Comparison of ENCODE assay signal across 16 mouse cellular contexts in the genomic region with DNA sequence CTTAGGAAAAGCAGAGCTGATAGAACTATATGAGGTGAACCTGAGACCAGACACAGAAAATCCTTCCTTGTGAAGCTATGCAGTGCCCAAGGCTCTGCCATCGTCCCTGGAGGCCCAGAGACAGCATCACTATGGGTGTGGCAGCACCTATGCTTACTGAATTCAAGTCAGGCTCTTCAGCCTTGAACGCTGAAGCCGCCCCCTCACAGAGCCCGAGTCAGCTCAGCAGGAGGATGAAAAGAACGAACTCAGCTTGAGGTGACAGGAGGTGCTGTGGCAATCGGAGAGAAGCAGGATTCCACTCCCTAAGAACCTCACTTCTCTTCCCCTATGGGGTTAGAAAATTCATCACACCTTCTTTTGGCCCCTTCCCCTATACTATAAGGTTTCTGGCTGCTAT. TPM values are rescaled to one million over a fixed set of nuclear protein-coding genes. Genes with fewer than 3 reads are reported as not detected.
DNase-seq lines count a peak whose midpoint lies in the region; ATAC-seq and TF ChIP-seq lines count a peak whose summit lies in the region.
"Had no signal": no experiment of that assay in that cellular context is flagged by ENCODE, and none has a peak within 500 bp of the region (broad histone marks: within the 10 kb centered on the region; RNA-seq: fewer than 3 reads in every experiment).

No protein-coding gene starts in this region.

- no peak for TF ChIP-seq CTCF in forebrain, postnatal 0 days (IDR thresholded peaks at IDR 0.05; ENCODE audit: low read depth)
- TF ChIP-seq CTCF in left cerebral cortex, adult 2 months (IDR thresholded peaks at IDR 0.05), result no peak
- no peak for TF ChIP-seq CTCF in testis, adult 2 months (IDR thresholded peaks at IDR 0.05; ENCODE audit: control insufficient read depth, insufficient read depth, insufficient replicate concordance, low read depth, low read length)
- TF ChIP-seq CTCF in heart, adult 2 months (IDR thresholded peaks at IDR 0.05), result no peak

- H3K4me2 ChIP-seq in forebrain, postnatal 0 days (ENCODE audit: low read depth), result 0 out of 2 replicates have a peak overlapping the region, but pooled peaks have one; percentile 10
- no peak overlapping the region for H3K4me2 ChIP-seq in forebrain, embryonic 16.5 days (ENCODE audit: low read length)
- H3K4me2 ChIP-seq: embryonic facial prominence, embryonic 13.5 days; heart, embryonic 13.5 days; limb, embryonic 15.5 days had no signal

- H3K27me3 ChIP-seq in forebrain, postnatal 0 days (ENCODE audit: insufficient read depth, low read length), result no peaks in the 10 kb centered on the region
- H3K27me3 ChIP-seq in forebrain, embryonic 16.5 days (replicated peaks; ENCODE audit: control insufficient read depth, insufficient read depth, low read length), result no peaks in the 10 kb centered on the region
- no peaks in the 10 kb centered on the region for H3K27me3 ChIP-seq in testis, adult 2 months (ENCODE audit: control insufficient read depth, insufficient read depth, low read length)
- H3K27me3 ChIP-seq in heart, adult 2 months (ENCODE audit: control insufficient read depth, insufficient read depth, low read length), result peaks cover 6% of the 10 kb centered on the region; the same call in 1 of the 2 replicates

- H3K4me1 ChIP-seq in forebrain, postnatal 0 days (ENCODE audit: insufficient read depth), result peaks cover 8% of the 10 kb centered on the region; the same call in 1 of the 2 replicates
- peaks cover 20% of the 10 kb centered on the region for H3K4me1 ChIP-seq in forebrain, embryonic 16.5 days (replicated peaks; ENCODE audit: control insufficient read depth, insufficient read depth, low read length)
- peaks cover 17% of the 10 kb centered on the region for H3K4me1 ChIP-seq in testis, adult 2 months (ENCODE audit: control insufficient read depth, insufficient read depth, low read length)
- peaks cover 1% of the 10 kb centered on the region; the same call in 1 of the 2 replicates for H3K4me1 ChIP-seq in heart, adult 2 months (ENCODE audit: control insufficient read depth, insufficient read depth, low read length)

- no peaks in the 10 kb centered on the region for H3K9me3 ChIP-seq in forebrain, postnatal 0 days (ENCODE audit: low read length)
- H3K9me3 ChIP-seq in forebrain, embryonic 16.5 days (ENCODE audit: control insufficient read depth, low read length), result no peaks in the 10 kb centered on the region
- H3K9me3 ChIP-seq: embryonic facial prominence, embryonic 13.5 days; heart, embryonic 13.5 days; limb, embryonic 15.5 days had no signal

- TF ChIP-seq EP300 in heart, adult 2 months (IDR thresholded peaks at IDR 0.05; ENCODE audit: insufficient read depth, low read depth, low read length), result no peak

- H3K9ac ChIP-seq in forebrain, postnatal 0 days, result no peak overlapping the region
- H3K9ac ChIP-seq in forebrain, embryonic 16.5 days (replicated peaks; ENCODE audit: low read depth, low read length), result no peak overlapping the region; the same call in 1 of the 2 replicates
- H3K9ac ChIP-seq in heart, adult 2 months (ENCODE audit: low read depth, low read length), result no peak overlapping the region
- H3K9ac ChIP-seq: embryonic facial prominence, embryonic 13.5 days; heart, embryonic 13.5 days; limb, embryonic 15.5 days had no signal

- H3K27ac ChIP-seq in forebrain, postnatal 0 days (ENCODE audit: low read depth, low read length), result no peak overlapping the region
- H3K27ac ChIP-seq in forebrain, embryonic 16.5 days (ENCODE audit: low read length), result no peak overlapping the region
- H3K27ac ChIP-seq in left cerebral cortex, adult 2 months, result peak overlapping the region; percentile 97
- no peak overlapping the region for H3K27ac ChIP-seq in testis, adult 2 months (ENCODE audit: control insufficient read depth, insufficient read depth, low read depth, low read length)
- no peak overlapping the region for H3K27ac ChIP-seq in heart, adult 2 months
- H3K27ac ChIP-seq: embryonic facial prominence, embryonic 13.5 days; gastrocnemius, adult 2 months; heart, embryonic 13.5 days; limb, embryonic 15.5 days had no signal

- no peak overlapping the region for H3K4me3 ChIP-seq in forebrain, postnatal 0 days (ENCODE audit: low read depth, low read length)
- no peak overlapping the region for H3K4me3 ChIP-seq in forebrain, embryonic 16.5 days (replicated peaks; ENCODE audit: low read length)
- peak overlapping the region; percentile 67 for H3K4me3 ChIP-seq in left cerebral cortex, adult 2 months
- H3K4me3 ChIP-seq in testis, adult 2 months (ENCODE audit: control insufficient read depth, low read depth, low read length), result peak overlapping the region; percentile 21; the same call in 1 of the 2 replicates
- H3K4me3 ChIP-seq in heart, adult 2 months, result no peak overlapping the region
- H3K4me3 ChIP-seq: embryonic facial prominence, embryonic 13.5 days; gastrocnemius, adult 2 months; heart, embryonic 13.5 days; limb, embryonic 15.5 days had no signal

- H3K79me2 ChIP-seq in heart, adult 2 months (replicated peaks; ENCODE audit: control insufficient read depth, insufficient read depth, low read length), result no peaks in the 10 kb centered on the region

- no peaks in the 10 kb centered on the region for H3K36me3 ChIP-seq in forebrain, postnatal 0 days (ENCODE audit: insufficient read depth)
- no peaks in the 10 kb centered on the region for H3K36me3 ChIP-seq in forebrain, embryonic 16.5 days (ENCODE audit: control insufficient read depth, insufficient read depth)
- no peaks in the 10 kb centered on the region for H3K36me3 ChIP-seq in testis, adult 2 months (ENCODE audit: control insufficient read depth, insufficient read depth, low read length)
- no peaks in the 10 kb centered on the region for H3K36me3 ChIP-seq in heart, adult 2 months (ENCODE audit: control insufficient read depth, insufficient read depth, low read length)
- H3K36me3 ChIP-seq: embryonic facial prominence, embryonic 13.5 days; heart, embryonic 13.5 days; limb, embryonic 15.5 days had no signal

- no peak for DNase-seq in forebrain, postnatal 0 days
- peak in 1 of 2 experiments; percentile 60 for DNase-seq in left cerebral cortex, adult 2 months (ENCODE audit: extremely low spot score in 1 of 2, low spot score in 2 of 2)
- no peak for DNase-seq in left cerebral cortex, adult 8-10 months (ENCODE audit: low spot score in 2 of 2)
- no peak for DNase-seq in testis, postnatal 14 days (ENCODE audit: low spot score)
- no peak for DNase-seq in thymus, postnatal 10 days (ENCODE audit: low spot score in 2 of 2)
- DNase-seq in heart, adult 2 months, result no peak
- DNase-seq: adrenal gland, postnatal 10 days; gastrocnemius, adult 2 months; heart, postnatal 4 days; lung, postnatal 14 days had no signal

- TF ChIP-seq POLR2A in testis, adult 2 months (IDR thresholded peaks at IDR 0.05; ENCODE audit: control insufficient read depth, low read depth, low read length), result no peak
- TF ChIP-seq POLR2A in heart, adult 2 months (IDR thresholded peaks at IDR 0.05; ENCODE audit: insufficient read depth, low read depth, low read length), result no peak

- ATAC-seq in forebrain, postnatal 0 days, result no peak
- ATAC-seq in forebrain, embryonic 16.5 days, result no peak
- ATAC-seq: intestine, postnatal 0 days had no signal

- intact Hi-C loops in left cerebral cortex, adult 2 months (cut with DNase I), result loop anchor here (2.0 kb wide), 1 partner anchor 51 kb away; no protein-coding TSS in a partner anchor
- intact Hi-C loops in heart, adult 2 months (cut with DNase I), result no loop called here

- WGBS in forebrain, postnatal 0 days, result 45% methylated on average over 6 of the region's 6 CpGs
- 46% methylated on average over 6 of the region's 6 CpGs for WGBS in forebrain, embryonic 16.5 days
- WGBS in heart, adult 2 months, result 38% methylated on average over 6 of the region's 6 CpGs

RNA-seq across cellular contexts. Expression of gene Bsn, which starts 2.6 kb away (rescaled TPM):
- total RNA-seq in forebrain, postnatal 0 days (2014; rRNA removed), result 27.4 and 34.1 TPM in 2 replicates
- 3.0 and 5.5 TPM in 2 replicates for polyA plus RNA-seq in forebrain, postnatal 0 days (2015; fragmentation: Nextera tagmentation; extraction: Ambion mirVana)
- 7.0 and 8.5 TPM in 2 replicates for polyA plus RNA-seq in forebrain, embryonic 16.5 days (2015; fragmentation: Nextera tagmentation; extraction: Ambion mirVana)
- 100 to 1,000 TPM; 300 to 320 TPM for total RNA-seq in left cerebral cortex, adult 2 months (2021)
- 100 to 1,000 TPM; 208 to 264 (median 232) TPM for total RNA-seq in left cerebral cortex, adult 8-10 months (2022)
- 1.2 TPM in 2 replicates for polyA plus RNA-seq in testis, adult 2 months (2012; rRNA removed)
- under 1 TPM; 0.03 to 0.05 TPM for total RNA-seq in heart, adult 2 months (2021)
- 0.06 and 0.10 TPM in 2 replicates for polyA plus RNA-seq in heart, adult 2 months (2012; rRNA removed)

Comparison
In these comparisons a context has a peak if more than half of its experiments do, and no peak if none do; other contexts are left out.
1. H3K4me3 ChIP-seq: peak in left cerebral cortex, adult 2 months (single experiment) and testis, adult 2 months (single experiment); none in forebrain, postnatal 0 days (single experiment), forebrain, embryonic 16.5 days (single experiment) and heart, adult 2 months (single experiment).
2. RNA of gene Bsn, which starts 2.6 kb away (total RNA-seq): 300 to 320 TPM in left cerebral cortex, adult 2 months, 208 to 264 TPM in left cerebral cortex, adult 8-10 months and 27.4 to 34.1 TPM in forebrain, postnatal 0 days; 0.03 to 0.05 TPM in heart, adult 2 months; every median in the first group is over 10 times any median in the second.